Mouse (Mus musculus): ENCODE measurements around the gene Mblac2. TPM values are rescaled to one million over a fixed set of nuclear protein-coding genes. Genes with fewer than 3 reads are reported as not detected.
A peak's percentile ranks its signal among the peaks of the same experiment; 100 is the strongest.

Gene Mblac2
- polyA plus RNA-seq, 1 experiment from 2014 or later: 9.7 TPM

GRCm38 (mm10) chr13:81776217-81776616, 65.1 kb downstream of the Mblac2 start:
- TF ChIP-seq CTCF (IDR thresholded peaks at IDR 0.05; ENCODE audit: low read depth): no peak
- Histone ChIP-seq H3K9ac (ENCODE audit: low read depth, low read length) (no peak overlapping the region), H3K27me3 (ENCODE audit: insufficient read depth, low read length) (no peaks in the 10 kb centered on the region), H3K4me1 (replicated peaks; ENCODE audit: insufficient read depth, low read length) (no peaks in the 10 kb centered on the region), H3K36me3 (ENCODE audit: insufficient read depth, low read length) (no peaks in the 10 kb centered on the region), H3K9me3 (replicated peaks; ENCODE audit: low read length) (no peaks in the 10 kb centered on the region), H3K27ac (no peak overlapping the region), H3K4me2 (ENCODE audit: low read length) (no peak overlapping the region), H3K4me3 (replicated peaks; ENCODE audit: low read depth, low read length) (no peak overlapping the region)
- 78% methylated on average over 3 of the region's 3 CpGs for WGBS
- DNase-seq (ENCODE audit: low spot score) (no peak), ATAC-seq (replicated peaks; ENCODE audit: low FRiP score, low read depth) (no peak)

GRCm38 (mm10) chr13:81782475-81782874, 71.3 kb downstream of the Mblac2 start:
- H3K4me2 ChIP-seq (ENCODE audit: low read length): peak overlapping the region; percentile 58
- H3K4me1 ChIP-seq (replicated peaks; ENCODE audit: insufficient read depth, low read length): peaks cover 4% of the 10 kb centered on the region; the same call in 1 of the 2 replicates
- H3K27ac ChIP-seq: peak overlapping the region; percentile 99
- DNase-seq (ENCODE audit: low spot score) (no peak), ATAC-seq (replicated peaks; ENCODE audit: low FRiP score, low read depth) (no peak)
- H3K36me3 ChIP-seq (ENCODE audit: insufficient read depth, low read length): peaks cover 3% of the 10 kb centered on the region
- H3K4me3 ChIP-seq (replicated peaks; ENCODE audit: low read depth, low read length): peak overlapping the region; percentile 68
- H3K9me3 ChIP-seq (replicated peaks; ENCODE audit: low read length): no peaks in the 10 kb centered on the region
- peak overlapping the region; percentile 39; the same call in 1 of the 2 replicates for H3K9ac ChIP-seq (ENCODE audit: low read depth, low read length)
- no peak for TF ChIP-seq CTCF (IDR thresholded peaks at IDR 0.05; ENCODE audit: low read depth)
- 32% methylated on average over 9 of the region's 9 CpGs for WGBS
- H3K27me3 ChIP-seq (ENCODE audit: insufficient read depth, low read length): no peaks in the 10 kb centered on the region

GRCm38 (mm10) chr13:81782971-81783404, 71.8 kb downstream of the Mblac2 start, which contains the start of gene Cetn3:
Cetn3 (plus strand) TSS chr13:81783077.
- Histone ChIP-seq H3K4me3 (replicated peaks; ENCODE audit: low read depth, low read length) (peak within 1 kb of the TSS; percentile 68), H3K36me3 (ENCODE audit: insufficient read depth, low read length) (peaks cover 8% of the 10 kb centered on the region), H3K27me3 (ENCODE audit: insufficient read depth, low read length) (no peaks in the 10 kb centered on the region), H3K4me2 (ENCODE audit: low read length) (peak within 1 kb of the TSS; percentile 58), H3K9me3 (replicated peaks; ENCODE audit: low read length) (no peaks in the 10 kb centered on the region), H3K4me1 (replicated peaks; ENCODE audit: insufficient read depth, low read length) (peaks cover 4% of the 10 kb centered on the region; the same call in 1 of the 2 replicates), H3K27ac (peak within 1 kb of the TSS; percentile 99), H3K9ac (ENCODE audit: low read depth, low read length) (peak within 1 kb of the TSS; percentile 88)
- WGBS: under 1% methylated on average over 29 of the region's 29 CpGs
- no peak for TF ChIP-seq CTCF (IDR thresholded peaks at IDR 0.05; ENCODE audit: low read depth)
- ATAC-seq (replicated peaks; ENCODE audit: low FRiP score, low read depth) (peak; percentile 92), DNase-seq (ENCODE audit: low spot score) (peak; percentile 97)

GRCm38 (mm10) chr13:81783405-81784342, 72.5 kb downstream of the Mblac2 start:
- ATAC-seq (replicated peaks; ENCODE audit: low FRiP score, low read depth): peak; percentile 97
- TF ChIP-seq CTCF (IDR thresholded peaks at IDR 0.05; ENCODE audit: low read depth): no peak
- WGBS: under 1% methylated on average over 60 of the region's 62 CpGs
- peaks cover 11% of the 10 kb centered on the region for H3K36me3 ChIP-seq (ENCODE audit: insufficient read depth, low read length)
- H3K27ac ChIP-seq: peak overlapping the region; percentile 99
- H3K4me1 ChIP-seq (replicated peaks; ENCODE audit: insufficient read depth, low read length): peaks cover 4% of the 10 kb centered on the region; the same call in 1 of the 2 replicates
- no peaks in the 10 kb centered on the region for H3K9me3 ChIP-seq (replicated peaks; ENCODE audit: low read length)
- peak overlapping the region; percentile 58 for H3K4me2 ChIP-seq (ENCODE audit: low read length)
- DNase-seq (ENCODE audit: low spot score): peak; percentile 98
- no peaks in the 10 kb centered on the region for H3K27me3 ChIP-seq (ENCODE audit: insufficient read depth, low read length)
- H3K4me3 ChIP-seq (replicated peaks; ENCODE audit: low read depth, low read length): peak overlapping the region; percentile 68
- H3K9ac ChIP-seq (ENCODE audit: low read depth, low read length): peak overlapping the region; percentile 88

DNA sequence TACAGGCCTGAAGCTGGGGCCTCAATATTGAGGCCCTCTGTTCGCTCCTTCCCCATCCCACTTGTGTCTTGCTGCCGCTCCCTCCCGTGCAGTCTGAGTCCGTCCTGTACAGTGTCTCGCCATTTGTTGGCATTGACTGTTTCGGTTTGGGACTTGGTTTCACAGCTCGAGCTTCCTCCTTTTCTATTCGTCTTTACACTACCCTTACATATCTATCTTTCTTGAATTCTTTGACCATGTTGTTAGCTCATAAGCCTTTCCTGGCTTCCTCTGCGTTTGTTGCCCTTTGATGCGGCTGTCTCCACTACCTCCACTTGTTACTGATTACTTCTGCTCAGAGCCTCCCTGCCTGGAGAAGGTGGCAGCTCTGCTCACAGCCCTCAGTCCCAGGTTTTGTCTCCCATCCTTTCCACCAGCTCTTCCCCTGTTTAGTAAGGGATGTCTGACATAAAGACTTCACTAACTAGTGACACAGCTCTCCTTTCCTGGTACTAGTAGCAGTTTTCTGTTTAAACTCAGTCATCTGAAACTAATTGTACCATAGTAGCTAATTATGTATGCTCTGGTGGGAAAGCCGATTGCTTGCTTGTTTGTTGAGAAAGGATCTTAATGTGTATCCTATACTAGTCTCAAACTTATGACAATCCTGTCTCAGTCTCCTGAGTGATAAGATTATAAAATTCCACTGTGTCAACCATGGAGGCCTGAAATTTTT, 74.8 kb downstream of the Mblac2 start:
- Histone ChIP-seq H3K36me3 (ENCODE audit: insufficient read depth, low read length) (peaks cover 15% of the 10 kb centered on the region), H3K4me2 (ENCODE audit: low read length) (no peak overlapping the region), H3K9me3 (replicated peaks; ENCODE audit: low read length) (no peaks in the 10 kb centered on the region), H3K27me3 (ENCODE audit: insufficient read depth, low read length) (no peaks in the 10 kb centered on the region), H3K4me3 (replicated peaks; ENCODE audit: low read depth, low read length) (no peak overlapping the region), H3K4me1 (replicated peaks; ENCODE audit: insufficient read depth, low read length) (peaks cover 4% of the 10 kb centered on the region; the same call in 1 of the 2 replicates), H3K9ac (ENCODE audit: low read depth, low read length) (no peak overlapping the region), H3K27ac (no peak overlapping the region)
- WGBS: 78% methylated on average over 11 of the region's 11 CpGs
- DNase-seq (ENCODE audit: low spot score): no peak
- ATAC-seq (replicated peaks; ENCODE audit: low FRiP score, low read depth): no peak
- no peak for TF ChIP-seq CTCF (IDR thresholded peaks at IDR 0.05; ENCODE audit: low read depth)

DNA sequence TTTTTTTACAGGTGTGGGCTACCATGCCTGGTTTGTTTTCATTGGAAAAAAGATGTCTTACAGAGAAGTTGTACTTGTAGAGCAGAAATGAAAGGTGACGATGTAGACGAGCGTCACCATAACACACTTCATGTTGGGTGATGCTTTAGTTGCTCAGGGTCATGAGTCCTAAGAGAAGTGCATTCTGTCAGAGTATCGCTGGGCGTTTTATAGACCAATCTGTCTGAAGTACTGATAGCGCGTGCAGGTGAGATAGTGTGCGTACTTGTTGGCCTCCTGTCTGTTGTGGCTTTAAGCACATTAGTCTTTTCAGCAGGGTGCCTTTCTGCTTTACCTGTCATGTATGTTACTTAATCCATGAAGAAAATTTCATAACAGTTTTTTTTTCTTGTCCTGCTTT, 79.0 kb downstream of the Mblac2 start:
- no peak overlapping the region for H3K27ac ChIP-seq
- H3K4me3 ChIP-seq (replicated peaks; ENCODE audit: low read depth, low read length): no peak overlapping the region
- H3K4me2 ChIP-seq (ENCODE audit: low read length): no peak overlapping the region
- DNase-seq (ENCODE audit: low spot score) (no peak), ATAC-seq (replicated peaks; ENCODE audit: low FRiP score, low read depth) (no peak)
- H3K9me3 ChIP-seq (replicated peaks; ENCODE audit: low read length): no peaks in the 10 kb centered on the region
- WGBS: 96% methylated on average over 8 of the region's 8 CpGs
- H3K4me1 ChIP-seq (replicated peaks; ENCODE audit: insufficient read depth, low read length): no peaks in the 10 kb centered on the region
- H3K27me3 ChIP-seq (ENCODE audit: insufficient read depth, low read length): no peaks in the 10 kb centered on the region
- no peak overlapping the region for H3K9ac ChIP-seq (ENCODE audit: low read depth, low read length)
- TF ChIP-seq CTCF (IDR thresholded peaks at IDR 0.05; ENCODE audit: low read depth): no peak
- peaks cover 15% of the 10 kb centered on the region for H3K36me3 ChIP-seq (ENCODE audit: insufficient read depth, low read length)

Data from kidney, postnatal 0 days (tissue).